Mouse (Mus musculus) forebrain, embryonic 16.5 days (tissue): ENCODE results near the gene Elmo1. TPM values are rescaled to one million over a fixed set of nuclear protein-coding genes. Genes with fewer than 3 reads are reported as not detected.

Experiments
- ATAC-seq: fragments of 200-750 bp; cut with Nextera tagmentation; 2 replicates; pipeline ENCODE4 v1.8.0; 2017; ENCODE audit warnings: mild to moderate bottlenecking, moderate library complexity
- H3K27ac ChIP-seq: fragments of 300-500 bp; sonication (generic); 2 replicates; pipeline ENCODE4 v1.5.1; 2014; ENCODE audit warnings: low read length, control low read depth
- H3K27me3 ChIP-seq: fragments of 300-500 bp; sonication (generic); replicated peaks from 2 replicates; pipeline ENCODE4 v1.6.1; 2014; ENCODE audit warnings: low read length; ENCODE audit not compliant: control insufficient read depth, insufficient read depth
- H3K36me3 ChIP-seq: fragments of 300-500 bp; sonication (generic); 2 replicates; pipeline ENCODE4 v1.6.1; 2014; ENCODE audit not compliant: control insufficient read depth, insufficient read depth
- H3K4me1 ChIP-seq: fragments of 300-500 bp; sonication (generic); replicated peaks from 2 replicates; pipeline ENCODE4 v1.6.1; 2014; ENCODE audit warnings: low read length; ENCODE audit not compliant: control insufficient read depth, insufficient read depth
- H3K4me2 ChIP-seq: fragments of 300-500 bp; sonication (generic); 2 replicates; pipeline ENCODE4 v1.6.1; 2014; ENCODE audit warnings: mild to moderate bottlenecking, low read length, control low read depth
- H3K4me3 ChIP-seq: fragments of 300-500 bp; sonication (generic); replicated peaks from 2 replicates; pipeline ENCODE4 v1.5.1; 2014; ENCODE audit warnings: mild to moderate bottlenecking, low read length, control low read depth
- H3K9ac ChIP-seq: fragments of 300-500 bp; sonication (generic); replicated peaks from 2 replicates; pipeline ENCODE4 v1.6.1; 2014; ENCODE audit warnings: low read depth, low read length, control low read depth
- H3K9me3 ChIP-seq: fragments of 300-500 bp; sonication (generic); 2 replicates; pipeline ENCODE4 v1.6.1; 2016; ENCODE audit warnings: low read length; ENCODE audit not compliant: control insufficient read depth
- WGBS: fragments of 180-500 bp; shearing (Covaris S2); extraction: QIAGEN DNeasy Blood & Tissue Kit; methylation state at CpG from one replicate; pipeline ENCODE4 v1.1.7; 2014; 5-methylcytosine and 5-hydroxymethylcytosine counted together
- polyA plus RNA-seq: library from polyadenylated mRNA; unstranded; fragments of >200 nt; fragmentation: Nextera tagmentation; extraction: Ambion mirVana; gene quantifications from 2 replicates; pipeline ENCODE4 v1.2.1, GENCODE M21; 2015

Elmo1 gene
- polyA plus RNA-seq, 1 experiment from 2014 or later = 42.4 TPM

DNA sequence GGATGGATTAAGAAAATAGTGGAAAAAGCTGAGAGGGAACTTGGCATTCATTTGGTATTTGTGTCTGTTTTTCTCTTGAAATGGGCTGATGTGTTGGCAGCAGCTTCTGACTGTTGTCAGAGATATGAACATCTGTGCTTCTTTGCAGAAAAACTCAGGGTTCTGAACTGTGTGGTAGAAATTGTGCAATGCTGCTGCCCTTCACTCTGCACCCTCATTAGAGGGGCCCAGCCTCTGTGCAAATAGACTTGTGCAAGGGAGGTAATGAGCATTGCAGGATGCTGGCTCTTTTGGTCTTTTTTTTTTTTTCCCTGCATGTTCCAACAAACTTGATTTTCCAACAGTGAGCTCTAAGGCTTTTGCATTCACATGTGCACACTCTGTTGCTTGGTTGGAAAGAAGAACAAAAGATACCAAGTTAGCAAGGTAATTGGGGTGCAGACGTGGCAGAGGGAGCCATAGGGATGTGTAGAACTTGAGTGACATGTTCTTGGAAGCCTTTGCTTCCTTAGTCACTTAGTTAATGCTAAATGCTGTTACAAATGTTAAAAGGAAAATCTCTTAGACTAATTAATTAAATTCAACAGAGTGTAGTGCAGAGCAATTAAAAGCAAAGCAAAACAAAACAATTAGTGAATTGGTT lies 26.6 kb downstream of the Elmo1 start:
- Histone ChIP-seq H3K27ac (no peak overlapping the region), H3K9ac (no peak overlapping the region), H3K36me3 (no peaks in the 10 kb centered on the region), H3K27me3 (peaks cover 55% of the 10 kb centered on the region), H3K4me2 (no peak overlapping the region), H3K9me3 (no peaks in the 10 kb centered on the region), H3K4me3 (no peak overlapping the region), H3K4me1 (peaks cover 7% of the 10 kb centered on the region)
- WGBS = 6% methylated on average over 1 of the region's 1 CpGs
- ATAC-seq = peak; percentile 94

DNA sequence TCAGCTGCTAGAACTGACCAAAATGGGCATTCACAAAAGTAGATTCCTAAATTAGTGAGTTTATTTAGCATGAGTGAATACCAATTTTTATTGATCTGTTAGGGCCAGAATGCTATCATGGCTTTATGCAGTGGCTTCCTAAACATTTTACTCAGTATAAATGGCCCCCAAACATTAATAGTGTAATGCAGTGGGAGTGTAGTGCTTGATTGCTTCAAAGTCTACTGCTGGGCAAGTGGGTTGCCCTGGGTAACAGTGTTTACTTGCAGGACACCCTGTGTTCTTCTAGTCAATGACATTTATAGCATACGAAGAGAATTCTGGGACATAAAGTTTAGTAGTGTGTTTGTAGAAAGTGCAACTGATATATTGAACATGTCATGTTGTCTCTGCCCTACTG lies 27.3 kb downstream of the Elmo1 start:
- Histone ChIP-seq H3K36me3 (no peaks in the 10 kb centered on the region), H3K27me3 (peaks cover 52% of the 10 kb centered on the region), H3K9me3 (no peaks in the 10 kb centered on the region), H3K4me2 (no peak overlapping the region), H3K27ac (no peak overlapping the region), H3K4me1 (peaks cover 7% of the 10 kb centered on the region), H3K4me3 (no peak overlapping the region), H3K9ac (no peak overlapping the region)
- ATAC-seq = peak; percentile 34
- 26% methylated on average over 1 of the region's 1 CpGs for WGBS

GRCm38 (mm10) chr13:20118909-20119308 lies 28.5 kb downstream of the Elmo1 start:
- no peak for ATAC-seq
- H3K27ac ChIP-seq = no peak overlapping the region
- peaks cover 51% of the 10 kb centered on the region for H3K27me3 ChIP-seq
- H3K36me3 ChIP-seq = no peaks in the 10 kb centered on the region
- H3K9me3 ChIP-seq = no peaks in the 10 kb centered on the region
- no peak overlapping the region for H3K9ac ChIP-seq
- no peak overlapping the region for H3K4me3 ChIP-seq
- no peak overlapping the region for H3K4me2 ChIP-seq
- WGBS = 90% methylated on average over 7 of the region's 7 CpGs
- peaks cover 7% of the 10 kb centered on the region for H3K4me1 ChIP-seq

DNA sequence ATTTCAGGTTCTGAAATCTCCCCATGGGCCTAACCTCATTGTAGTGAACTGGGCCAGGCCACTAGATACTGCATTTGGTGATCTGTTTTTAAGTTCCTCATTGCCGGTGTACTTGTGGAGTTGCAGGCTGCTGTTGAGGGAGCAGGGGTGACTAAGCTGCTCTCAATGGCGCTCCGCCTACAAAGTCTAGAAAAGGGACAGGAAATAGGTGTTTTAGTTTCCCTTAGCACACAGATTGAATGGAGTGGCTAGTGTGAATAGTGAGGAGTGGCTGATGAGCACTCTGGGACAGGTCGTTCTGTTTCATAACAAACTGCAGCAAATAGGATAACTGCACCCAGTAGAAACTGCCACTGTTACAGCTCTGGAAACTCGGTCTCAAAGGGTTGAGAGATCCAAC lies 30.3 kb downstream of the Elmo1 start:
- Histone ChIP-seq H3K4me1 (peaks cover 7% of the 10 kb centered on the region), H3K4me2 (no peak overlapping the region), H3K27me3 (peaks cover 43% of the 10 kb centered on the region), H3K36me3 (no peaks in the 10 kb centered on the region), H3K9me3 (no peaks in the 10 kb centered on the region), H3K9ac (no peak overlapping the region), H3K4me3 (no peak overlapping the region), H3K27ac (no peak overlapping the region)
- 83% methylated on average over 5 of the region's 5 CpGs for WGBS
- ATAC-seq = no peak

DNA sequence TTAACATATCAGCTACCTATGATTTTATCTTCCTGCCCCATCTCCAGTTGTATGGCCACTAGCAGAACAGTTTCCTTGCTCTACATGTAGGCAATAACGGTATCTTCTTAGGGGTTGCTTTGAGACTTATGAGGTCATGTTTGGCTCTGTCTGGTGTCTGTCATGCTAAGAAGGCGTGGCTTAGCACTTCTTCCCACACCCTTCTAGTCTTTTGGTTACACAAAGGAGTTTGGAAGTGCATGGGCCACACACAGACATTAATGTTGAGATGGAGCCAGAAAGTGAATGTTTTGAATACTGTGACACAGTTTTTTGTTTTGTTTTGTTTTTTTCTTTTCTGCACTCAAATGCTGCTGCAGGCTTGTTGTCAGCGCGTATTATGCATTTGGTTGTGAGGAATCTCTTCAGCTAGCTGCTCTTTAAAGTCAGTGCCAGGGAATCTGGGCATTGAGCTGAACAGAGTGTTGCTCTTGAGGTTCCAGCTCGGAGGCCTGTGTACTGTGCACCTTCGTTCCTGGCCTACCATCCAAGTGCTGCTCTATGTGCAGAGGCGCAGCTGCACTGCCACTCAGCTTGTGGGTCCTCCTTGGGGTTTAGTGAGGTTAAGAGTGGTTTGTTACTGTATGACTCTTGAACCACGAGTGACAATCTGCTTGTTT lies 31.1 kb downstream of the Elmo1 start:
- WGBS = 58% methylated on average over 8 of the region's 8 CpGs
- H3K4me1 ChIP-seq = peaks cover 4% of the 10 kb centered on the region
- H3K9ac ChIP-seq = no peak overlapping the region
- no peak overlapping the region for H3K27ac ChIP-seq
- H3K4me3 ChIP-seq = no peak overlapping the region
- H3K36me3 ChIP-seq = no peaks in the 10 kb centered on the region
- H3K27me3 ChIP-seq = peaks cover 44% of the 10 kb centered on the region
- no peak overlapping the region for H3K4me2 ChIP-seq
- ATAC-seq = no peak
- H3K9me3 ChIP-seq = no peaks in the 10 kb centered on the region

DNA sequence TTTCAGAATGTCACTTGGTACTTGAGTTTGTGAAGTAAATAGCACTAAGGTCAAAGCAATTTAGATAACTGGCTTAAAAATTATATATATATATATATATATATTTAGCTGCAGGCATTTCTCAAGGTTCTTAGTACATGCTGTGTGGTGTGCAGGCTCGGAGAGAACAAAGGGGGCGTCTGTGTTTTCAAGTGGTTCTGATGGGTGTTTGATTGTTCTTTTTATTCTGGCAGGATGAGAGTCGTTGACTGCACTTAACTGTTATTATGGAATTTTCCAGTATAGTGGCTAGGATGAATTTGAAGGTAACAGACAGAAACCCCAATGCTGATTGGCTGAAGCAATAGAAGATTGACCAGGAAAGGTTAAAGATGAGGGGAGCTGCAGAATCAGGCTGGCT lies 33.6 kb downstream of the Elmo1 start:
- no peak overlapping the region for H3K4me3 ChIP-seq
- no peak overlapping the region for H3K4me2 ChIP-seq
- no peaks in the 10 kb centered on the region for H3K36me3 ChIP-seq
- peaks cover 49% of the 10 kb centered on the region for H3K27me3 ChIP-seq
- no peak overlapping the region for H3K9ac ChIP-seq
- no peak overlapping the region for H3K27ac ChIP-seq
- ATAC-seq = no peak
- H3K9me3 ChIP-seq = no peaks in the 10 kb centered on the region
- WGBS = 40% methylated on average over 3 of the region's 3 CpGs
- no peaks in the 10 kb centered on the region for H3K4me1 ChIP-seq

DNA sequence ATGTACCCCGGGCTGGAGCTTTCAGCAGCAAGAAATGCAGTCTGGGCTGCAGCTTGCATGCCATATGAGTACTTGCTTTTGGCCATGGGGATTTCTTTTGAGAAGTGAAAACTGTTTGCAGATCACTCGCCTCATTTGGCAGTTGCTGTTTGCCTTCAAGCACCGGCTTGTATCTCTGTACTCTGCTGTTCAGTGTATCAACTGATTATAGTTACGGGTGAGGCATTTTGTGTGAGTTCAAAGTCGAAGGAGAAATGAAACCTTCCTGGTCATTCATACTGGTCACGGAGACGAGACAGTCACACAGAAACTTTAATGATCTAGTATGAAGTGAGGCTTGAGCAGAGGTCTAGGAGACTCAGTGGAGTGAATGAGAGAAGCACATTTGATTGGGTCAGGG lies 34.6 kb downstream of the Elmo1 start:
- H3K9ac ChIP-seq = no peak overlapping the region
- no peaks in the 10 kb centered on the region for H3K4me1 ChIP-seq
- no peak overlapping the region for H3K4me2 ChIP-seq
- no peaks in the 10 kb centered on the region for H3K9me3 ChIP-seq
- 71% methylated on average over 7 of the region's 7 CpGs for WGBS
- peak; percentile 27; the same call in 1 of the 2 replicates for ATAC-seq
- no peak overlapping the region for H3K27ac ChIP-seq
- no peaks in the 10 kb centered on the region for H3K36me3 ChIP-seq
- H3K27me3 ChIP-seq = peaks cover 40% of the 10 kb centered on the region
- H3K4me3 ChIP-seq = no peak overlapping the region

DNA sequence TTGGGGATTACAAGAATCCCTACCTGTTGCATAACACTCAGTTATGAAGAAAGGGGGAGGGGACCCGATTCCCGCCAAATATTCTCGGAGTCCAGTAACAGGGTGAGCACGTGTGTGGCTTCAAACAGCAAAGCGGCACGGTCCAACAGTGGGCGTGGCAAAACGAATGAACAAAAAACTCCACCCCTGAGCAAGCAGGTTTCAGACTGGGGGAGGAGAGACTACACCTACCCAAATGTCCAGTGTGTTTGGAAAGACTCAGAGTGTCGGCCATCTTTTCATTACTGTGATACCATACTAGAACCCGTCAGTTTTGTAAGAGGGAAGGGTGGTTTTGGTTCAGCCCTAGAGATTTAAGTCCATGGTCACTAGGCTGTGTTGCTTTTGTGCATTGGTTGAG lies 35.4 kb downstream of the Elmo1 start:
- WGBS = 92% methylated on average over 10 of the region's 10 CpGs
- Histone ChIP-seq H3K4me1 (no peaks in the 10 kb centered on the region), H3K36me3 (no peaks in the 10 kb centered on the region), H3K27me3 (peaks cover 32% of the 10 kb centered on the region), H3K4me3 (no peak overlapping the region), H3K4me2 (no peak overlapping the region), H3K27ac (no peak overlapping the region), H3K9me3 (no peaks in the 10 kb centered on the region), H3K9ac (no peak overlapping the region)
- no peak for ATAC-seq

- no peak overlapping the region for H3K27ac ChIP-seq
- no peaks in the 10 kb centered on the region for H3K9me3 ChIP-seq
- no peaks in the 10 kb centered on the region for H3K36me3 ChIP-seq
- no peaks in the 10 kb centered on the region for H3K4me1 ChIP-seq
- no peak overlapping the region for H3K4me3 ChIP-seq
- 68% methylated on average over 4 of the region's 4 CpGs for WGBS
- ATAC-seq = no peak
- H3K9ac ChIP-seq = no peak overlapping the region
- no peak overlapping the region for H3K4me2 ChIP-seq
- peaks cover 27% of the 10 kb centered on the region for H3K27me3 ChIP-seq
Observed at GRCm38 (mm10) chr13:20127553-20127952, 37.2 kb downstream of the Elmo1 start.
